Mouse (Mus musculus) limb, embryonic 14.5 days (tissue): ENCODE measurements around the gene Nudt3. TPM values are rescaled to one million over a fixed set of nuclear protein-coding genes. Genes with fewer than 3 reads are reported as not detected.

Source experiments
- ATAC-seq: fragments of 200-750 bp; cut with Nextera tagmentation; 2 replicates; pipeline ENCODE4 v1.8.0; 2017; ENCODE audit warnings: low read depth, moderate number of reproducible peaks, moderate TSS enrichment; ENCODE audit not compliant: low FRiP score
- DNase-seq: peaks from one replicate; pipeline ENCODE4 v3.0.0-alpha.2; 2015; ENCODE audit warnings: low spot score
- H3K27ac ChIP-seq: fragments of 300-500 bp; sonication (generic); replicated peaks from 2 replicates; pipeline ENCODE4 v1.5.1; 2014; ENCODE audit warnings: low read depth, mild to moderate bottlenecking, low read length, moderate library complexity, mixed read lengths
- H3K27me3 ChIP-seq: fragments of 300-500 bp; sonication (generic); 2 replicates; pipeline ENCODE4 v1.6.1; 2014; ENCODE audit warnings: low read length, mixed read lengths; ENCODE audit not compliant: control insufficient read depth, insufficient read depth
- H3K36me3 ChIP-seq: fragments of 300-500 bp; sonication (generic); 2 replicates; pipeline ENCODE4 v1.6.1; 2014; ENCODE audit warnings: mild to moderate bottlenecking, low read length, moderate library complexity, mixed read lengths; ENCODE audit not compliant: control insufficient read depth, insufficient read depth
- H3K4me1 ChIP-seq: fragments of 300-500 bp; sonication (generic); 2 replicates; pipeline ENCODE4 v1.6.1; 2014; ENCODE audit warnings: antibody characterized with exemption, low read length, mixed read lengths; ENCODE audit not compliant: control insufficient read depth, insufficient read depth
- H3K4me2 ChIP-seq: fragments of 300-500 bp; sonication (generic); replicated peaks from 2 replicates; pipeline ENCODE4 v1.6.1; 2014; ENCODE audit warnings: low read depth, mild to moderate bottlenecking, low read length, moderate library complexity; ENCODE audit not compliant: severe bottlenecking
- H3K4me3 ChIP-seq: fragments of 300-500 bp; sonication (generic); replicated peaks from 2 replicates; pipeline ENCODE4 v1.5.1; 2014; ENCODE audit warnings: low read length
- H3K9ac ChIP-seq: fragments of 300-500 bp; sonication (generic); 2 replicates; pipeline ENCODE4 v1.6.1; 2014; ENCODE audit warnings: mild to moderate bottlenecking, low read depth, low read length, moderate library complexity; ENCODE audit not compliant: severe bottlenecking
- H3K9me3 ChIP-seq: fragments of 300-500 bp; sonication (generic); 2 replicates; pipeline ENCODE4 v1.6.1; 2016; ENCODE audit warnings: low read length; ENCODE audit not compliant: control insufficient read depth
- POLR2A ChIP-seq: fragments of 200-500 bp; IDR thresholded peaks from 2 replicates; pipeline ENCODE4 v1.8.0; 2012; ENCODE audit warnings: inconsistent platforms, mild to moderate bottlenecking, moderate library complexity, borderline replicate concordance; ENCODE audit not compliant: insufficient read depth, insufficient read length; ENCODE audit errors: extremely low read depth
- WGBS: fragments of 180-500 bp; shearing (Covaris S2); extraction: QIAGEN DNeasy Blood & Tissue Kit; methylation state at CpG from one replicate; pipeline ENCODE4 v1.1.7; 2014; 5-methylcytosine and 5-hydroxymethylcytosine counted together
- polyA plus RNA-seq, 2 experiments: library from polyadenylated mRNA; depleted of rRNA in 1 of 2; stranded (reverse) in 1 of 2; unstranded in 1 of 2; fragments of >200 nt; fragmentation: Nextera tagmentation in 1 of 2; extraction: Ambion mirVana in 1 of 2; gene quantifications; 2 replicates each; pipeline versions ENCODE4 v1.2.1 to v1.2.3; 2012 to 2014

The Nudt3 gene
- polyA plus RNA-seq, 2 experiments, result 36.8 to 121 TPM

- under 1% methylated on average over 52 of the region's 72 CpGs for WGBS
- peak; percentile 68; the same call in 1 of the 2 replicates for TF ChIP-seq POLR2A
Measured at GRCm38 (mm10) chr17:27634871-27635574, 11.7 kb upstream of the Nudt3 start, which contains the start of gene RPS10-NUDT3. RPS10-NUDT3 (minus strand) TSS chr17:27635222.

GRCm38 (mm10) chr17:27629249-27630020, 6.1 kb upstream of the Nudt3 start:
- Histone ChIP-seq H3K4me3 (no peak overlapping the region), H3K9ac (no peak overlapping the region), H3K36me3 (peaks cover 46% of the 10 kb centered on the region), H3K27ac (no peak overlapping the region), H3K27me3 (no peaks in the 10 kb centered on the region), H3K4me1 (peaks cover 11% of the 10 kb centered on the region; the same call in 1 of the 2 replicates), H3K9me3 (no peaks in the 10 kb centered on the region), H3K4me2 (no peak overlapping the region)
- no peak for ATAC-seq
- no peak for TF ChIP-seq POLR2A
- 66% methylated on average over 2 of the region's 2 CpGs for WGBS
- DNase-seq, result peak; percentile 89

More at GRCm38 (mm10) chr17:27634871-27635574, 11.7 kb upstream of the Nudt3 start, which contains the start of gene RPS10-NUDT3:
- no peaks in the 10 kb centered on the region for H3K9me3 ChIP-seq
- H3K36me3 ChIP-seq, result peaks cover 40% of the 10 kb centered on the region
- ATAC-seq, result peak; percentile 98
- H3K27me3 ChIP-seq, result no peaks in the 10 kb centered on the region
- peak within 1 kb of the TSS; percentile 91 for H3K4me2 ChIP-seq
- peak within 1 kb of the TSS; percentile 87 for H3K27ac ChIP-seq
- H3K9ac ChIP-seq, result peak within 1 kb of the TSS; percentile 91
- H3K4me1 ChIP-seq, result peaks cover 9% of the 10 kb centered on the region; the same call in 1 of the 2 replicates
- DNase-seq, result peak; percentile 93
- peak within 1 kb of the TSS; percentile 75 for H3K4me3 ChIP-seq

GRCm38 (mm10) chr17:27628376-27628775, 5.1 kb upstream of the Nudt3 start:
- no peak overlapping the region for H3K27ac ChIP-seq
- peaks cover 40% of the 10 kb centered on the region for H3K36me3 ChIP-seq
- ATAC-seq (no peak), DNase-seq (no peak)
- H3K4me1 ChIP-seq, result peaks cover 12% of the 10 kb centered on the region; the same call in 1 of the 2 replicates
- H3K27me3 ChIP-seq, result no peaks in the 10 kb centered on the region
- no peaks in the 10 kb centered on the region for H3K9me3 ChIP-seq
- H3K9ac ChIP-seq, result no peak overlapping the region
- no peak overlapping the region for H3K4me3 ChIP-seq
- 87% methylated on average over 8 of the region's 8 CpGs for WGBS
- TF ChIP-seq POLR2A, result no peak
- no peak overlapping the region for H3K4me2 ChIP-seq

- H3K4me1 ChIP-seq, result peaks cover 7% of the 10 kb centered on the region; the same call in 1 of the 2 replicates
- no peak for TF ChIP-seq POLR2A
- H3K9ac ChIP-seq, result no peak overlapping the region
- WGBS, result 65% methylated on average over 5 of the region's 5 CpGs
- H3K27me3 ChIP-seq, result no peaks in the 10 kb centered on the region
- H3K4me2 ChIP-seq, result no peak overlapping the region
- H3K4me3 ChIP-seq, result no peak overlapping the region
- H3K27ac ChIP-seq, result no peak overlapping the region
- H3K9me3 ChIP-seq, result no peaks in the 10 kb centered on the region
- peaks cover 30% of the 10 kb centered on the region for H3K36me3 ChIP-seq
- ATAC-seq, result no peak
- DNase-seq, result no peak
Measured at GRCm38 (mm10) chr17:27627451-27627850, 4.2 kb upstream of the Nudt3 start.

GRCm38 (mm10) chr17:27626681-27627080, 3.4 kb upstream of the Nudt3 start:
- TF ChIP-seq POLR2A, result no peak
- Histone ChIP-seq H3K4me3 (no peak overlapping the region), H3K36me3 (peaks cover 23% of the 10 kb centered on the region), H3K9ac (no peak overlapping the region), H3K4me1 (peaks cover 11% of the 10 kb centered on the region; the same call in 1 of the 2 replicates), H3K27ac (no peak overlapping the region), H3K4me2 (no peak overlapping the region), H3K27me3 (no peaks in the 10 kb centered on the region), H3K9me3 (no peaks in the 10 kb centered on the region)
- ATAC-seq (no peak), DNase-seq (no peak)
- whole genome bisulfite sequencing, result 20% methylated on average over 5 of the region's 5 CpGs
